ENCODE assay signal across 1 mouse cellular context in genomic region chr16:17722461-17723324, GRCm38 (mm10).
A peak's percentile ranks its signal among the peaks of the same experiment; 100 is the strongest.
TF ChIP-seq lines count a peak whose summit lies in the region.

No protein-coding gene starts in this region.

TF ChIP-seq in CH12.LX, 34 proteins besides CTCF, POLR2A, EP300 and RAD21 (continued from another document):
- TF ChIP-seq KAT2A (IDR thresholded peaks at IDR 0.05; ENCODE audit: insufficient replicate concordance, low read length) (peak; percentile 87; the same call in 1 of the 2 replicates), NRF1 (IDR thresholded peaks at IDR 0.05; ENCODE audit: low read depth, low read length) (peak; percentile 84), HCFC1 (IDR thresholded peaks at IDR 0.05; ENCODE audit: low read depth, low read length) (peak; percentile 91), UBTF (IDR thresholded peaks at IDR 0.05; ENCODE audit: low read depth, low read length) (peak; percentile 97), MAX (IDR thresholded peaks at IDR 0.05; ENCODE audit: low read length) (peak; percentile 62), MYC (IDR thresholded peaks at IDR 0.05; ENCODE audit: low read depth, low read length) (peak; percentile 75; the same call in 1 of the 2 replicates)
TF ChIP-seq in CH12.LX: peak in this region for 16.
